Mouse (Mus musculus): ENCODE measurements around the gene St3gal4. TPM values are rescaled to one million over a fixed set of nuclear protein-coding genes. Genes with fewer than 3 reads are reported as not detected.
A peak's percentile ranks its signal among the peaks of the same experiment; 100 is the strongest.

The St3gal4 gene
- total and polyA plus RNA-seq, 3 experiments, result 11.9 to 29.5 (median 26.1) TPM

DNA sequence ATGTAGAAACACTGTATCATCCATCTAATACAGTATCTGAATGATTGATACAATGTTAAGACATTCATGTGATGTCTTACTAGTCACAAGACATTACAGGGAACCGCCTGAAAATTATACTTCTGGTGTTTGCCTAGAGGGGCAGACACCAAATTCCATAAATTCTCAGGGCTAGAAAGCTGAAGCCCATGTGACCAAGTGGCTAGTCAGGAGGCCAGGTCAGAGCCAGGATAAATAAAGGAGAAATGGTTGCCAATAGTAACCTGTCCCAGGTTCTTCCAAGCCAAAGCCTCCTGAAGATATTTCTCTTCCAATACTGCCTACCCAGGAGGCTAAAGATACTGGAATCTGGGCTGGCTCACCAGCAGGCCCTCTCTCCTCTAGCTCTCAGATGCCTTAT lies 23.3 kb downstream of the St3gal4 start:
- peak; percentile 2 to 11 for DNase-seq
- Histone ChIP-seq H3K27me3 (ENCODE audit: control insufficient read depth, insufficient read depth, low read length) (no peaks in the 10 kb centered on the region), H3K27ac (no peak overlapping the region), H3K4me3 (no peak overlapping the region), H3K9ac (ENCODE audit: low read depth, low read length) (no peak overlapping the region), H3K36me3 (ENCODE audit: control insufficient read depth, insufficient read depth, low read length) (peaks cover 4% of the 10 kb centered on the region), H3K4me1 (ENCODE audit: control insufficient read depth, insufficient read depth, low read length) (peaks cover 6% of the 10 kb centered on the region), H3K79me2 (replicated peaks; ENCODE audit: control insufficient read depth, insufficient read depth, low read length) (peaks cover 2% of the 10 kb centered on the region)
- intact Hi-C loops (cut with DNase I), result no loop called here
- TF ChIP-seq CTCF (IDR thresholded peaks at IDR 0.05), result no peak
- no peak for TF ChIP-seq EP300 (IDR thresholded peaks at IDR 0.05; ENCODE audit: insufficient read depth, low read depth, low read length)
- no peak for TF ChIP-seq POLR2A (IDR thresholded peaks at IDR 0.05; ENCODE audit: insufficient read depth, low read depth, low read length)
- WGBS, result 89% methylated on average over 1 of the region's 1 CpGs

DNA sequence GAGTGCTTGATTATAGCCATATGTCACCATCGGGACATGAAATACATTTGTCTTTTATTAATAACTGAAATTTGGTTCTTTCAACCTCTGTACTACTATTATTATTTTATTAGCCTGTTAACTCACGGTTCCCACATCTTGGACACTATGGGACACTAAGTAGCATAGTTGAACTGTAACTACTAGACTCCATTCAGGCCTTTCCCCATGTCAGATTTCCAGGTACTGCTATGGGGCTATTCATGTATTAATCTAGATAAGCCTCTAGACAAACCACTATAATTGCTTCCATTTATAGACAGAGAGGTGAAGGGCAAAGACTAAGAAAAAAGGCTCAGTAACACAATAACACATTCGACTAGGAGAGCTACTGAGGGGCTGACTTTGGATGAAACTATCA lies 25.7 kb downstream of the St3gal4 start:
- H3K79me2 ChIP-seq (replicated peaks; ENCODE audit: control insufficient read depth, insufficient read depth, low read length), result peaks cover 5% of the 10 kb centered on the region
- intact Hi-C loops (cut with DNase I), result no loop called here
- TF ChIP-seq CTCF (IDR thresholded peaks at IDR 0.05) (no peak), EP300 (IDR thresholded peaks at IDR 0.05; ENCODE audit: insufficient read depth, low read depth, low read length) (no peak), POLR2A (IDR thresholded peaks at IDR 0.05; ENCODE audit: insufficient read depth, low read depth, low read length) (no peak)
- H3K4me1 ChIP-seq (ENCODE audit: control insufficient read depth, insufficient read depth, low read length), result peaks cover 5% of the 10 kb centered on the region
- DNase-seq, result no peak
- WGBS, result 84% methylated on average over 3 of the region's 3 CpGs
- H3K36me3 ChIP-seq (ENCODE audit: control insufficient read depth, insufficient read depth, low read length), result no peaks in the 10 kb centered on the region; the same call in 1 of the 2 replicates
- H3K27me3 ChIP-seq (ENCODE audit: control insufficient read depth, insufficient read depth, low read length), result no peaks in the 10 kb centered on the region
- H3K27ac ChIP-seq, result no peak overlapping the region
- no peak overlapping the region for H3K9ac ChIP-seq (ENCODE audit: low read depth, low read length)
- H3K4me3 ChIP-seq, result no peak overlapping the region

DNA sequence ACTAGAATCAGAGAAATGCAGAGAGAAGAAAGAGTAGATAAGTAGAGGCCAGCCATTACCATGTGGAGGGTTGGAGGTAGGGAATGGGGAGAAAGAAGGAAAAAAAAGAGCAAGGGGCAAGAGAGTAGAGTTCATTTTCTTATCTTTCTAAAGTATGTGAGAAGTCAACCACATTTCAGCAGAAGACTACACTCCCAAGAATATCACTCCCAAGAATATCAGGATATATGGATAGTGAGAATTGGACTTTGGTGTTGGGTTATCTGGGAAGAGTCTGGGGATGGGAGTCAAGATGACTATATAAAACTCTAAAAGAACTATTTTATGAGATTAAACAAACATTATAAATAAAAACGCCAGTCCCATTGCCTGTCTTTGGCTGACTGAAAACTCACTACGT lies 26.2 kb downstream of the St3gal4 start:
- Histone ChIP-seq H3K27ac (no peak overlapping the region), H3K4me3 (no peak overlapping the region), H3K79me2 (replicated peaks; ENCODE audit: control insufficient read depth, insufficient read depth, low read length) (peaks cover 5% of the 10 kb centered on the region), H3K4me1 (ENCODE audit: control insufficient read depth, insufficient read depth, low read length) (peaks cover 2% of the 10 kb centered on the region), H3K9ac (ENCODE audit: low read depth, low read length) (no peak overlapping the region), H3K36me3 (ENCODE audit: control insufficient read depth, insufficient read depth, low read length) (no peaks in the 10 kb centered on the region; the same call in 1 of the 2 replicates), H3K27me3 (ENCODE audit: control insufficient read depth, insufficient read depth, low read length) (no peaks in the 10 kb centered on the region)
- TF ChIP-seq EP300 (IDR thresholded peaks at IDR 0.05; ENCODE audit: insufficient read depth, low read depth, low read length), result no peak
- TF ChIP-seq CTCF (IDR thresholded peaks at IDR 0.05), result no peak
- no peak for TF ChIP-seq POLR2A (IDR thresholded peaks at IDR 0.05; ENCODE audit: insufficient read depth, low read depth, low read length)
- WGBS, result 87% methylated on average over 2 of the region's 2 CpGs
- intact Hi-C loops (cut with DNase I), result no loop called here
- DNase-seq, result no peak

DNA sequence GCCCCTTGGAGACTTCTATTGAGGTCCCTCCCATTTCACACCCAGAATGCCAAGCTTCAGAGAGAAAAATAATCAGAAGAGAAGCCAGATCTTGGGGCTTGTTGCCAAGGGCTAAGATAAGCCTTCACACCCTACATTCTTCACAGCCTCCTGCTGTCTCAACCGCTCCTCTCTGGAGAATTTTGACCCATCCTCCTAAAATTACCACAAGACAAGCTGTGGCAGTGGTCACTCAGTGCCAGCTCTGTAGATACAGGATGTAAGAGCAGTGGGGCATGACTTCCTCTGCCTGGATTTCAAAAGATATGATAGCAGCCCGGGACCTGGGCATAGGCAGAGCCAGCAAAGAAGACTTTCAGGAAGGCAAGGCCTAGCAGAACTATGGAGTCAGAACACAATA lies 57.6 kb downstream of the St3gal4 start:
- TF ChIP-seq EP300 (IDR thresholded peaks at IDR 0.05; ENCODE audit: insufficient read depth, low read depth, low read length) (no peak), CTCF (IDR thresholded peaks at IDR 0.05) (no peak), POLR2A (IDR thresholded peaks at IDR 0.05; ENCODE audit: insufficient read depth, low read depth, low read length) (no peak)
- Histone ChIP-seq H3K4me3 (no peak overlapping the region), H3K79me2 (replicated peaks; ENCODE audit: control insufficient read depth, insufficient read depth, low read length) (no peaks in the 10 kb centered on the region), H3K4me1 (ENCODE audit: control insufficient read depth, insufficient read depth, low read length) (peaks cover 15% of the 10 kb centered on the region), H3K36me3 (ENCODE audit: control insufficient read depth, insufficient read depth, low read length) (peaks cover 10% of the 10 kb centered on the region), H3K27me3 (ENCODE audit: control insufficient read depth, insufficient read depth, low read length) (no peaks in the 10 kb centered on the region), H3K9ac (ENCODE audit: low read depth, low read length) (no peak overlapping the region), H3K27ac (no peak overlapping the region)
- intact Hi-C loops (cut with DNase I), result loop anchor here (5.0 kb wide), 1 partner anchor 46 kb away; no protein-coding TSS in a partner anchor
- WGBS, result 31% methylated on average over 2 of the region's 2 CpGs
- DNase-seq, result peak in 1 of 2 experiments; percentile 10

DNA sequence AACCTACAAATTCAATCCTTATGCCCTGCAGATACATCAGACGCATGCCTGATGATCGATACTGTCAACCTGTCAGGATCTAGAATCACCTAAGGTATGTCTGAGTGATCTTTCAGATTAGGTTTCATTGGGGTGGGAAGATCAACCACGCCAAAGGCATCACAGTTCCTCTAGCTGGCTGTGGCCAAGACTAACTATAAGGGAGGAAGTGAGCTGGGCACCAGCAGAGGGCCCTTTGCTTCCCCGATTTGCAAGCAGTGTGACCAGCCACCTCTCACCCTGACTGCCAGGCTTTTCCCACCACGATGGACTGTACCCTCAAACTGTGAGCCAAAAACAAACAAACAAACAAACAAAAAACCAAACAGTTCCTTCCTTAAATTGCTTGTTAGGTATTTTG lies 59.2 kb downstream of the St3gal4 start:
- no peak overlapping the region for H3K9ac ChIP-seq (ENCODE audit: low read depth, low read length)
- no peak overlapping the region for H3K4me3 ChIP-seq
- intact Hi-C loops (cut with DNase I), result loop anchor here (5.0 kb wide), 1 partner anchor 47 kb away; no protein-coding TSS in a partner anchor
- H3K27me3 ChIP-seq (ENCODE audit: control insufficient read depth, insufficient read depth, low read length), result no peaks in the 10 kb centered on the region
- 85% methylated on average over 5 of the region's 5 CpGs for WGBS
- peak in 1 of 2 experiments; percentile 18 for DNase-seq
- 0 out of 2 replicates have a peak, but pooled peaks cover 2% of the 10 kb centered on the region for H3K79me2 ChIP-seq (replicated peaks; ENCODE audit: control insufficient read depth, insufficient read depth, low read length)
- H3K4me1 ChIP-seq (ENCODE audit: control insufficient read depth, insufficient read depth, low read length), result peaks cover 17% of the 10 kb centered on the region
- TF ChIP-seq CTCF (IDR thresholded peaks at IDR 0.05) (0 out of 2 replicates have a peak, but pooled peaks have one; percentile 5), POLR2A (IDR thresholded peaks at IDR 0.05; ENCODE audit: insufficient read depth, low read depth, low read length) (no peak), EP300 (IDR thresholded peaks at IDR 0.05; ENCODE audit: insufficient read depth, low read depth, low read length) (no peak)
- H3K27ac ChIP-seq, result no peak overlapping the region
- peaks cover 10% of the 10 kb centered on the region for H3K36me3 ChIP-seq (ENCODE audit: control insufficient read depth, insufficient read depth, low read length)

DNA sequence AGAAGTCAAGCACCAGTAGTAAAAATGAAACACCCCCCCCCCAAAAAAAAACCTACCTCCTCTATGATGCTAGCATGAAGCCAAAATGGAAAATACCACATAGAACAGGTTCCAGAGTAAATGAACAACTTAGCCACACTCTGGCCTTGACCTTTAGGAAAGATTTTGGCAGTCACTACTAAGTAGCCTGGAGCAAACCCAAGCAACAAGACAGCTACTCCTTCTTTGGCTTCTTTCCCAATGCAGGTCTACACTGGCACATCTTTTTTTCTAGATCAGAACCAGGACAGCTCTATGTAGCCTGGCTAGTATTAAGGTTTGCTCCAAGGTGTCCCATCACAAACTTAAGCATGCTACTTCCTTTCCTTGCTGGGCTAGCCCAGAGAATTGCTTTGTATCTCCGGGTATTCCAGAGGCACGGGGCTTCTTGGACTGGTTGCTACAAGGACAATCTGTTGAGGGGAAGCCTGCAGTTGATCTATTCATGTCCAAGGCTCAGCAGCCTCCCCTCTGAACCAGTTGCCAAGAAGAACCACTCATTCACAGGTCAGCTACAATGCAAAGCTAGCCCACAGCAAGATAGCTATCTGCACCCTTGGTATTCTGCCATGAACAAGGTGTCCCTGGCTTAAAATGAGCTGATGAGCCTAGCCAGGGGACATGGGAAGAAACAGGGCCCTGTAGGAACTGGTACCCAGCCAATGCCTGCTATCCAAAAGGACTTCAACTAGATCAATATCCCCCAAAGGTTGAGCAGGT lies 60.3 kb downstream of the St3gal4 start:
- no peak overlapping the region for H3K4me3 ChIP-seq
- H3K9ac ChIP-seq (ENCODE audit: low read depth, low read length), result no peak overlapping the region
- DNase-seq, result no peak
- intact Hi-C loops (cut with DNase I), result no loop called here
- TF ChIP-seq EP300 (IDR thresholded peaks at IDR 0.05; ENCODE audit: insufficient read depth, low read depth, low read length) (0 out of 2 replicates have a peak, but pooled peaks have one; percentile 10), CTCF (IDR thresholded peaks at IDR 0.05) (no peak), POLR2A (IDR thresholded peaks at IDR 0.05; ENCODE audit: insufficient read depth, low read depth, low read length) (no peak)
- H3K4me1 ChIP-seq (ENCODE audit: control insufficient read depth, insufficient read depth, low read length), result peaks cover 17% of the 10 kb centered on the region
- H3K79me2 ChIP-seq (replicated peaks; ENCODE audit: control insufficient read depth, insufficient read depth, low read length), result 0 out of 2 replicates have a peak, but pooled peaks cover 2% of the 10 kb centered on the region
- whole genome bisulfite sequencing, result 31% methylated on average over 2 of the region's 2 CpGs
- H3K27ac ChIP-seq, result no peak overlapping the region; the same call in 1 of the 2 replicates
- no peaks in the 10 kb centered on the region for H3K27me3 ChIP-seq (ENCODE audit: control insufficient read depth, insufficient read depth, low read length)
- H3K36me3 ChIP-seq (ENCODE audit: control insufficient read depth, insufficient read depth, low read length), result peaks cover 10% of the 10 kb centered on the region

Data from heart, adult 2 months (tissue).